Mouse (Mus musculus): ENCODE measurements around the gene Kalrn. TPM values are rescaled to one million over a fixed set of nuclear protein-coding genes. Genes with fewer than 3 reads are reported as not detected.

Kalrn gene
- polyA plus RNA-seq, 2 experiments = 8.8 to 11.7 TPM

DNA sequence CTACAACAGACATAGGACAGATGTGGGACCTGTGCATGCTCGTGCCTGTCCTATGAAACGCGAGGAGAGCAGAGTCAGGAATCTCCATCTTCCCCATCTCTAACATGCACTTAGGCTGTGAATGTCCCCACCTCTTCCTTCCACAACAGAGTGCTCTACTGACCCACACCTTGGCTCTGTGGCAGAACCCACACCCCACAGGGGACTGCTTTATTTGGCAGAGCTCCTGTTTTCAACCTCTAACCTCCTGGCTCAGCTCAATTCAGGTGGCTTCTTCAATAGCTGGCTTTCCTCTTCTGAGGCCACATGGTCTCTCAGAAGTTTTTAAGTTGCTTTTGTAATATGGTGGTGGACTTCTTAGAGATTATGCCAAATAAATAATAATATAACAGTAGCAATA, 567.3 kb downstream of the Kalrn start:
- Histone ChIP-seq H3K4me2 (replicated peaks; ENCODE audit: low read depth, low read length, severe bottlenecking) (no peak overlapping the region), H3K9ac (ENCODE audit: low read depth, low read length, severe bottlenecking) (no peak overlapping the region), H3K9me3 (ENCODE audit: control insufficient read depth, low read length) (no peaks in the 10 kb centered on the region), H3K4me3 (replicated peaks; ENCODE audit: low read length) (no peak overlapping the region), H3K36me3 (ENCODE audit: control insufficient read depth, insufficient read depth, low read length) (peaks cover 5% of the 10 kb centered on the region; the same call in 1 of the 2 replicates), H3K27ac (replicated peaks; ENCODE audit: low read depth, low read length) (no peak overlapping the region), H3K4me1 (ENCODE audit: control insufficient read depth, insufficient read depth, low read length) (peaks cover 25% of the 10 kb centered on the region), H3K27me3 (ENCODE audit: control insufficient read depth, insufficient read depth, low read length) (no peaks in the 10 kb centered on the region)
- 93% methylated on average over 3 of the region's 3 CpGs for WGBS
- TF ChIP-seq POLR2A (IDR thresholded peaks at IDR 0.05; ENCODE audit: borderline replicate concordance, extremely low read depth, insufficient read depth, insufficient read length) = no peak
- ATAC-seq (ENCODE audit: low FRiP score, low read depth) (no peak), DNase-seq (ENCODE audit: low spot score) (no peak)

DNA sequence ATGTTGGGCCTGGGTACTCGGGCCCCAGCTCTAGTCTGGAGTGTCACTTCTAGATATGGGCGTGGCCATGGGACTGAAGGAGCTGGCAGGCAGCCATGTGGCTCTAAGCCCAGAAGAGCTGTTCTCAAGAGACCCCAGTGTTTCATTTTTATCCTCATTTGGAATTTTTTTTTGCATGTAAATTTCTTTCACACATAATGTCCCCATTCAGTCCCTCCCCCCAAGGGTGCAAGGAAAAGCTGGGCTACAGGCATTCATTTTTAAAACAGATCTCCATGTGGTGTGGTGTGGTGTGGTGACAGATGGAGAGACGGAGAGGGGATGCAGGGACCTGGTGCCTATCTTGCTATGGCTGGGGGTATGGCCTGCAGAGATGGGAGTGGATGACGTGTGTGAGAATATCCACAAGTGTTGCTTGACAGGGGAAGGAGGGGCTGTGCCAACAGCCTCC, 569.2 kb downstream of the Kalrn start:
- Histone ChIP-seq H3K4me2 (replicated peaks; ENCODE audit: low read depth, low read length, severe bottlenecking) (no peak overlapping the region), H3K27ac (replicated peaks; ENCODE audit: low read depth, low read length) (peak overlapping the region; percentile 67), H3K4me1 (ENCODE audit: control insufficient read depth, insufficient read depth, low read length) (peaks cover 25% of the 10 kb centered on the region), H3K9ac (ENCODE audit: low read depth, low read length, severe bottlenecking) (no peak overlapping the region), H3K36me3 (ENCODE audit: control insufficient read depth, insufficient read depth, low read length) (0 out of 2 replicates have a peak, but pooled peaks cover 2% of the 10 kb centered on the region), H3K27me3 (ENCODE audit: control insufficient read depth, insufficient read depth, low read length) (no peaks in the 10 kb centered on the region), H3K9me3 (ENCODE audit: control insufficient read depth, low read length) (no peaks in the 10 kb centered on the region), H3K4me3 (replicated peaks; ENCODE audit: low read length) (no peak overlapping the region)
- no peak for TF ChIP-seq POLR2A (IDR thresholded peaks at IDR 0.05; ENCODE audit: borderline replicate concordance, extremely low read depth, insufficient read depth, insufficient read length)
- ATAC-seq (ENCODE audit: low FRiP score, low read depth) (peak; percentile 80), DNase-seq (ENCODE audit: low spot score) (peak; percentile 88)
- 22% methylated on average over 4 of the region's 4 CpGs for WGBS

DNA sequence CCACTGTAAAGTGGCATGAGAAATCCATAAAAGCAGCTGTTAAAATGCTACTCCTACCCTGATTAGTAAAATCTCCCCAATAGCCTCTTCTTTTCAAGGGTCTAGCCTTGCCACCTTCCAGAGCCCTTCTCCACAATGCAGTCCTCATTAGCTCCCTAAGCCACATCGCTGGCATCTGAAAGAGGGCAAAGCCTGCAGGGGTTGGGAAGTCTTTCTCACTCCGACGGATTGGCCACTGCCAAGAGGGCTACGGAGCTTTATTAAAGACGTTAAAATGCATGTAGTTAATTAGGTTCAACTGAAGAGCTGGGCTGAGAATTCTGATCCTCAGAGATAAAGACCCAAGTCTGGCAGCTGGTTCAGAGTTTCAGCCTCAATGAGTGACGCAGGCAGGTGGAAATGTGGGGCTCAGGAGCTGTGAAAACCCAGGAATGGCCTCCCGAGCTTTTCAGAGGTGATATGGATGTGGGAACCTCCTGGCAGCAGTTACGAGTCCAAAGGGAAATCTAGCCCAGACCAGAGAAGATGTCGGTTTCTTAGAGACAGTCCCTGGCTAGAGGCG, 569.7 kb downstream of the Kalrn start:
- TF ChIP-seq POLR2A (IDR thresholded peaks at IDR 0.05; ENCODE audit: borderline replicate concordance, extremely low read depth, insufficient read depth, insufficient read length) = no peak
- Histone ChIP-seq H3K36me3 (ENCODE audit: control insufficient read depth, insufficient read depth, low read length) (0 out of 2 replicates have a peak, but pooled peaks cover 2% of the 10 kb centered on the region), H3K4me2 (replicated peaks; ENCODE audit: low read depth, low read length, severe bottlenecking) (no peak overlapping the region), H3K9ac (ENCODE audit: low read depth, low read length, severe bottlenecking) (no peak overlapping the region), H3K4me3 (replicated peaks; ENCODE audit: low read length) (no peak overlapping the region), H3K4me1 (ENCODE audit: control insufficient read depth, insufficient read depth, low read length) (peaks cover 25% of the 10 kb centered on the region), H3K27ac (replicated peaks; ENCODE audit: low read depth, low read length) (peak overlapping the region; percentile 67), H3K9me3 (ENCODE audit: control insufficient read depth, low read length) (no peaks in the 10 kb centered on the region), H3K27me3 (ENCODE audit: control insufficient read depth, insufficient read depth, low read length) (no peaks in the 10 kb centered on the region)
- DNase-seq (ENCODE audit: low spot score) (no peak), ATAC-seq (ENCODE audit: low FRiP score, low read depth) (no peak)
- 38% methylated on average over 10 of the region's 10 CpGs for WGBS

DNA sequence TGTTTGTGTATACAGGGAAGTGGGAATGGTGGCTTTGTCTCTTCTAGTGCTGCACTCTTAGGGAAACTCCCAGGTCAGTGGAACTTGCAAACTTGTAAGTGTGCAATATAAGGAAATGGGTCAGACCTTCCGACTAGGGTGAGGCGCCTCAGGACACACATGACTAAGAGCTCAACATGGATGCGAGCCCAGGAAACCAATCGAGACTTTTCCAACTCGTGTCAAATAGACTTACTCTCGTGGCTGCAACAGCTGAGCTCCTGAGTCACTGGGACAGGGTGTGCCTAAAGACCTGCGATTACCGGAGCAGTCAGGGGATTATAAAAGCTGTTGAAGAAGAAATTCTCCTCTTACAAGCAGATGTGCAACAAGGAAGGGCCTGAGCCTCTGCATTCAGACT, 572.6 kb downstream of the Kalrn start:
- H3K4me2 ChIP-seq (replicated peaks; ENCODE audit: low read depth, low read length, severe bottlenecking) = no peak overlapping the region
- TF ChIP-seq POLR2A (IDR thresholded peaks at IDR 0.05; ENCODE audit: borderline replicate concordance, extremely low read depth, insufficient read depth, insufficient read length) = no peak
- 68% methylated on average over 8 of the region's 8 CpGs for WGBS

DNA sequence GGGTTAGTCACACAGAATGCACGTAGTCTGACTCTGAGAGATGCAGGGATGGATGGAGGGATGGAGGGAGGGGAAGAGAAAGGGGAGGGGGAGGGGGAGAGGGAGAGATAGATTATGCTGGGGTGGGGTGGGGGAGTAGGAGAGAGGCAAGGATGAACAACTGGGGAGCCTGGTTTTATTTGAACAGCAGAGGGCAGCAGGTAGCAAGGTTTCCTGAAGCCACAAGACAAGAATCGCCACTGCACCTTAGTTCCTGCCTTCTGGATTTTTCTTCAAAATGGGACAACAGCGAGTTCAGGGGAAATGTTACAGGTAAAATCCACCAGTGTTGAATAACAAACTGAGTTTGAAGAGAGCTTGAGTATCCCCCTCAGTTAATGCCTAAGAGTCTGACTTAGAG, 573.9 kb downstream of the Kalrn start:
- no peak for TF ChIP-seq POLR2A (IDR thresholded peaks at IDR 0.05; ENCODE audit: borderline replicate concordance, extremely low read depth, insufficient read depth, insufficient read length)
- Histone ChIP-seq H3K9me3 (ENCODE audit: control insufficient read depth, low read length) (no peaks in the 10 kb centered on the region), H3K4me2 (replicated peaks; ENCODE audit: low read depth, low read length, severe bottlenecking) (no peak overlapping the region), H3K9ac (ENCODE audit: low read depth, low read length, severe bottlenecking) (no peak overlapping the region), H3K27ac (replicated peaks; ENCODE audit: low read depth, low read length) (no peak overlapping the region), H3K27me3 (ENCODE audit: control insufficient read depth, insufficient read depth, low read length) (no peaks in the 10 kb centered on the region), H3K4me1 (ENCODE audit: control insufficient read depth, insufficient read depth, low read length) (peaks cover 19% of the 10 kb centered on the region), H3K36me3 (ENCODE audit: control insufficient read depth, insufficient read depth, low read length) (no peaks in the 10 kb centered on the region), H3K4me3 (replicated peaks; ENCODE audit: low read length) (no peak overlapping the region)
- ATAC-seq (ENCODE audit: low FRiP score, low read depth) = no peak
- peak; percentile 78 for DNase-seq (ENCODE audit: low spot score)
- 27% methylated on average over 3 of the region's 3 CpGs for WGBS

More for the DNA sequence above, 572.6 kb downstream of the Kalrn start:
- H3K4me3 ChIP-seq (replicated peaks; ENCODE audit: low read length) = no peak overlapping the region
- peaks cover 25% of the 10 kb centered on the region for H3K4me1 ChIP-seq (ENCODE audit: control insufficient read depth, insufficient read depth, low read length)
- H3K9ac ChIP-seq (ENCODE audit: low read depth, low read length, severe bottlenecking) = no peak overlapping the region
- H3K27ac ChIP-seq (replicated peaks; ENCODE audit: low read depth, low read length) = no peak overlapping the region
- no peaks in the 10 kb centered on the region for H3K9me3 ChIP-seq (ENCODE audit: control insufficient read depth, low read length)
- ATAC-seq (ENCODE audit: low FRiP score, low read depth) (no peak), DNase-seq (ENCODE audit: low spot score) (no peak)
- H3K27me3 ChIP-seq (ENCODE audit: control insufficient read depth, insufficient read depth, low read length) = no peaks in the 10 kb centered on the region
- no peaks in the 10 kb centered on the region for H3K36me3 ChIP-seq (ENCODE audit: control insufficient read depth, insufficient read depth, low read length)

All from limb, embryonic 14.5 days (tissue).